ENCODE assay signal across 13 mouse cellular contexts in the genomic region with DNA sequence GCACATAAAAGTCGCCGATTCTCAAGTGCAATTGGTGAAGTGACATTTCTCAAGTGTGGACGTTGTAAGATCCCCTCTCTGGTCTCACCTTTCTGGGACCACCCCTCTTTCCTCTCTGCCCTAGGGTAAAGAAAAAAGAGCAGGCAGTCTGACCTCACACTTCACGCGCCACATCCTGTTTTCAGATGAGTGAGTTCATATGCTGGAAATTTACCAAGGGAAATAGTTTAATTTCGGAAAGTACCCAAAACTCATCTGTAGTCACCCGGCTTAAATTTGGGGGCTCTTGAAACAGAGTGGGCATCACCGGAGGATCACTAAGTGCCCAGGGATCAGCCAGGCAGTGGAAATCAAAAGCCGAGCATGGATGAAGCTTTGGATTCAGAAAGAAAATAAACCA. TPM values are rescaled to one million over a fixed set of nuclear protein-coding genes. Genes with fewer than 3 reads are reported as not detected.
A peak's percentile ranks its signal among the peaks of the same experiment; 100 is the strongest.
DNase-seq lines count a peak whose midpoint lies in the region; ATAC-seq and TF ChIP-seq lines count a peak whose summit lies in the region.
"Had no signal": no experiment of that assay in that cellular context is flagged by ENCODE, and none has a peak within 500 bp of the region (broad histone marks: within the 10 kb centered on the region; RNA-seq: fewer than 3 reads in every experiment).

No protein-coding gene starts in this region.

- TF ChIP-seq POLR2A in thymus, adult 2 months (IDR thresholded peaks at IDR 0.05; ENCODE audit: control insufficient read depth, extremely low read depth, insufficient read depth, low read length, poor library complexity): no peak

- DNase-seq in kidney, adult 11 months: no peak
- peak; percentile 78 to 80 for DNase-seq in CD8-positive naive resting alpha-beta T cell, adult 2 months (ENCODE audit: low read depth in 2 of 2, low spot score in 2 of 2)
- DNase-seq in thymus, adult 2 months: peak; percentile 71
- DNase-seq in cerebellum, postnatal 10 days: no peak
- DNase-seq in adrenal gland, adult 2 months: no peak
- DNase-seq: liver, embryonic 13.5 days had no signal

- WGBS in kidney, embryonic 14.5 days: 54% methylated on average over 9 of the region's 9 CpGs
- 47% methylated on average over 9 of the region's 9 CpGs for WGBS in kidney, embryonic 15.5 days
- 14% methylated on average over 9 of the region's 9 CpGs for WGBS in thymus, adult 2 months
- WGBS in midbrain, embryonic 15.5 days: 91% methylated on average over 9 of the region's 9 CpGs

- no peak overlapping the region for H3K9ac ChIP-seq in kidney, embryonic 14.5 days (ENCODE audit: low read depth, low read length)
- no peak overlapping the region for H3K9ac ChIP-seq in kidney, embryonic 15.5 days
- no peak overlapping the region for H3K9ac ChIP-seq in midbrain, embryonic 15.5 days
- H3K9ac ChIP-seq: liver, embryonic 13.5 days had no signal

- H3K36me3 ChIP-seq in kidney, embryonic 14.5 days (ENCODE audit: control insufficient read depth, insufficient read depth, low read length): no peaks in the 10 kb centered on the region
- H3K36me3 ChIP-seq in kidney, embryonic 15.5 days: no peaks in the 10 kb centered on the region
- H3K36me3 ChIP-seq in thymus, adult 2 months (ENCODE audit: control insufficient read depth, insufficient read depth, low read length): no peaks in the 10 kb centered on the region
- no peaks in the 10 kb centered on the region for H3K36me3 ChIP-seq in midbrain, embryonic 15.5 days (replicated peaks)
- H3K36me3 ChIP-seq: embryonic facial prominence, embryonic 10.5 days; liver, embryonic 13.5 days had no signal

- H3K27ac ChIP-seq in kidney, embryonic 14.5 days (ENCODE audit: low read depth, low read length): peak overlapping the region; percentile 44; the same call in 1 of the 2 replicates
- peak overlapping the region; percentile 78 for H3K27ac ChIP-seq in kidney, embryonic 15.5 days
- H3K27ac ChIP-seq in thymus, adult 2 months (ENCODE audit: control insufficient read depth, insufficient read depth, low read length): peak overlapping the region; percentile 96
- no peak overlapping the region for H3K27ac ChIP-seq in midbrain, embryonic 15.5 days
- H3K27ac ChIP-seq: embryonic facial prominence, embryonic 10.5 days; liver, embryonic 13.5 days had no signal

- no peak for ATAC-seq in kidney, embryonic 14.5 days (ENCODE audit: low FRiP score, low TSS enrichment)
- no peak for ATAC-seq in kidney, embryonic 15.5 days (replicated peaks; ENCODE audit: low FRiP score)
- ATAC-seq in midbrain, embryonic 15.5 days (replicated peaks): no peak
- ATAC-seq: forebrain, embryonic 16.5 days; Patski had no signal

- no peak overlapping the region for H3K4me3 ChIP-seq in kidney, embryonic 14.5 days (ENCODE audit: low read length)
- H3K4me3 ChIP-seq in kidney, embryonic 15.5 days (replicated peaks): no peak overlapping the region
- no peak overlapping the region for H3K4me3 ChIP-seq in thymus, adult 2 months (ENCODE audit: control insufficient read depth, insufficient read depth, low read length)
- no peak overlapping the region for H3K4me3 ChIP-seq in midbrain, embryonic 15.5 days
- H3K4me3 ChIP-seq: embryonic facial prominence, embryonic 10.5 days; liver, embryonic 13.5 days had no signal

- TF ChIP-seq CTCF in thymus, adult 2 months (IDR thresholded peaks at IDR 0.05; ENCODE audit: borderline replicate concordance, control insufficient read depth, extremely low read depth, insufficient read depth, low read length, poor library complexity): no peak

- H3K4me1 ChIP-seq in kidney, embryonic 14.5 days (ENCODE audit: control insufficient read depth, insufficient read depth, low read length): peaks cover 18% of the 10 kb centered on the region; the same call in 1 of the 2 replicates
- H3K4me1 ChIP-seq in kidney, embryonic 15.5 days: peaks cover 57% of the 10 kb centered on the region
- H3K4me1 ChIP-seq in thymus, adult 2 months (replicated peaks; ENCODE audit: control insufficient read depth, insufficient read depth, low read length): peaks cover 75% of the 10 kb centered on the region
- H3K4me1 ChIP-seq in midbrain, embryonic 15.5 days: no peaks in the 10 kb centered on the region

- H3K27me3 ChIP-seq in kidney, embryonic 14.5 days (ENCODE audit: control insufficient read depth, insufficient read depth, low read length): no peaks in the 10 kb centered on the region
- H3K27me3 ChIP-seq in kidney, embryonic 15.5 days: no peaks in the 10 kb centered on the region
- no peaks in the 10 kb centered on the region for H3K27me3 ChIP-seq in thymus, adult 2 months (ENCODE audit: control insufficient read depth, insufficient read depth, low read length)
- H3K27me3 ChIP-seq in midbrain, embryonic 15.5 days (replicated peaks): no peaks in the 10 kb centered on the region
- H3K27me3 ChIP-seq: Patski had no signal

- no peaks in the 10 kb centered on the region for H3K9me3 ChIP-seq in kidney, embryonic 14.5 days (ENCODE audit: control insufficient read depth, low read length)
- no peaks in the 10 kb centered on the region for H3K9me3 ChIP-seq in kidney, embryonic 15.5 days (replicated peaks)
- H3K9me3 ChIP-seq in midbrain, embryonic 15.5 days: no peaks in the 10 kb centered on the region
- H3K9me3 ChIP-seq: embryonic facial prominence, embryonic 10.5 days; liver, embryonic 13.5 days had no signal

- H3K4me2 ChIP-seq in kidney, embryonic 14.5 days (replicated peaks; ENCODE audit: low read depth, low read length): no peak overlapping the region; the same call in 1 of the 2 replicates
- H3K4me2 ChIP-seq in kidney, embryonic 15.5 days: peak overlapping the region; percentile 24; the same call in 1 of the 2 replicates
- no peak overlapping the region for H3K4me2 ChIP-seq in midbrain, embryonic 15.5 days
- H3K4me2 ChIP-seq: liver, embryonic 13.5 days had no signal

RNA-seq across cellular contexts. Expression of a gene that starts 1.3 kb away (rescaled TPM):
- polyA plus RNA-seq in kidney, embryonic 14.5 days (2014; fragmentation: Nextera tagmentation; extraction: Ambion mirVana): 15.9 and 18.1 TPM in 2 replicates
- polyA plus RNA-seq in kidney, embryonic 15.5 days (2015; fragmentation: Nextera tagmentation; extraction: Ambion mirVana): 23.2 and 25.4 TPM in 2 replicates
- polyA plus RNA-seq in thymus, adult 2 months (2012; rRNA removed): 76.7 and 80.4 TPM in 2 replicates
- 3.6 and 3.8 TPM in 2 replicates for polyA plus RNA-seq in midbrain, embryonic 15.5 days (2015; fragmentation: Nextera tagmentation; extraction: Ambion mirVana)
- 1 to 10 TPM; 3.3 to 3.7 TPM for total RNA-seq in adrenal gland, adult 2 months (2021)
- polyA plus RNA-seq in adrenal gland, adult 2 months (2012; rRNA removed): 2.0 and 2.4 TPM in 2 replicates
- polyA plus RNA-seq: neural tube, embryonic 11.5 days had no signal

RNA-seq across cellular contexts. Expression of a gene that starts 49.1 kb away (rescaled TPM):
- 29.9 and 35.1 TPM in 2 replicates for polyA plus RNA-seq in kidney, embryonic 14.5 days (2014; fragmentation: Nextera tagmentation; extraction: Ambion mirVana)
- polyA plus RNA-seq in kidney, embryonic 15.5 days (2015; fragmentation: Nextera tagmentation; extraction: Ambion mirVana): 24.6 and 26.3 TPM in 2 replicates
- 18.8 and 24.1 TPM in 2 replicates for polyA plus RNA-seq in thymus, adult 2 months (2012; rRNA removed)
- 1.5 and 2.1 TPM in 2 replicates for polyA plus RNA-seq in midbrain, embryonic 15.5 days (2015; fragmentation: Nextera tagmentation; extraction: Ambion mirVana)
- total RNA-seq in adrenal gland, adult 2 months (2021): 1 to 10 TPM; 1.2 to 1.7 TPM
- polyA plus RNA-seq in adrenal gland, adult 2 months (2012; rRNA removed): 1.1 and 1.5 TPM in 2 replicates

Comparison
In these comparisons a context has a peak if more than half of its experiments do, and no peak if none do; other contexts are left out.
1. DNase-seq: peak in CD8-positive naive resting alpha-beta T cell, adult 2 months (2 of 2) and thymus, adult 2 months (single experiment); none in kidney, adult 11 months (single experiment), cerebellum, postnatal 10 days (0 of 2) and adrenal gland, adult 2 months (single experiment).